Mouse (Mus musculus) ovary, postnatal 14 days (tissue): ENCODE data around the gene Gpr34.

Experiments used
- DNase-seq: peaks from one replicate; pipeline ENCODE4 v3.0.0; 2022; ENCODE audit warnings: low spot score

The Gpr34 gene

DNA sequence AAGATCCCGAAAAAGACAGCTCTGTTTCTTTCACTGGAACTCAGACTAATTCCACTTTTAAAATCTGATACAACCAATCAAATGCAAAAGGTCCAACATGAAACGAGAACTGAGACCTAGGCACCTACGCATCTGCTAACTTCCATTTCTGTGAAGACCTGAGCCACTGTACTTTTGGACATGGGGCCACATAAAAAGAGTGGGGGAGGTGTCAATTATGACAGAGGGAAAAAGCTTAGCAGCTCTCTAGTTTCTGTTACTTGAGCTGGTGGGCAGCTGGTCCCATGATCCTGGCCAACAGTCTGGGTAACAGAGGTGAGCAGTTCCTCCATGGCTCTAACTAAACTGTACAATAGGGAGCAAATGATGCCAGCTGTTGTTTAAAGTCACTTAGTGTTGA lies 41.1 kb downstream of the Gpr34 start:
- DNase-seq: no peak

DNA sequence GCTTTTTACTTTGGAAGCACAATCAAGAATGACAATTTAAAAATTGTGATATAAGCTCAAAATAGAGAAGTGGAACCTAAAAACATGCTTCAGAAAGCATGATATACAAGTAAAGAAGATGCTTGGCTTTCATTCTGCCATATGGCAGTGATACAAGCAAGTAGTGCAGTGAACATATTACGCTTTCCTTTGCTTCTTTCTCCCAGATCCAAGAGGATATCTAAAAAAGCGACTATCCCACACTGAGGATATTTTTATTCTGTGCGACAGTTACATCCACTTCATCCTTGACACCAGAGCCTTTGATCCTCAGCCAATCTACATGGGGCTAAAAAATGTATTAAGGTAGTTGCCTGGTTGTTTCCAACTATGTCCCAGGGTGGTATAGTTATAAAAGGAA lies 49.9 kb downstream of the Gpr34 start:
- DNase-seq: no peak

GRCm38 (mm10) chrX:13686589-13686988 lies 54.7 kb downstream of the Gpr34 start:
- no peak for DNase-seq

- DNase-seq: no peak
These were observed 56.5 kb downstream of the Gpr34 start for GRCm38 (mm10) chrX:13688356-13688755.
